Mouse (Mus musculus) spleen, postnatal 14 days (tissue): ENCODE data around the gene Ccr1.

Source experiments
- DNase-seq, 2 experiments: peaks; one replicate each; pipeline ENCODE4 v3.0.0; 2021 to 2022; ENCODE audit warnings: low spot score in 2 of 2

Gene Ccr1

GRCm38 (mm10) chr9:123956892-123957291 lies 11.6 kb downstream of the Ccr1 start:
- no peak for DNase-seq

GRCm38 (mm10) chr9:123953551-123953950 lies 14.9 kb downstream of the Ccr1 start:
- no peak for DNase-seq

GRCm38 (mm10) chr9:123951176-123951575 lies 17.3 kb downstream of the Ccr1 start:
- DNase-seq, result no peak

GRCm38 (mm10) chr9:123949432-123949831 lies 19.1 kb downstream of the Ccr1 start:
- no peak for DNase-seq

- no peak for DNase-seq
Observed at GRCm38 (mm10) chr9:123947815-123948214, 20.7 kb downstream of the Ccr1 start.

GRCm38 (mm10) chr9:123942025-123942424 lies 26.5 kb downstream of the Ccr1 start:
- no peak for DNase-seq

- no peak for DNase-seq
Observed at GRCm38 (mm10) chr9:123941316-123941715, 27.2 kb downstream of the Ccr1 start.

GRCm38 (mm10) chr9:123940628-123941027 lies 27.9 kb downstream of the Ccr1 start:
- no peak for DNase-seq

GRCm38 (mm10) chr9:123940168-123940567 lies 28.3 kb downstream of the Ccr1 start:
- DNase-seq, result no peak

- no peak for DNase-seq
Observed at GRCm38 (mm10) chr9:123937989-123938388, 30.5 kb downstream of the Ccr1 start.

- DNase-seq, result no peak
Observed at GRCm38 (mm10) chr9:123936604-123937280, 31.8 kb downstream of the Ccr1 start.

- no peak for DNase-seq
Observed at GRCm38 (mm10) chr9:123935776-123936175, 32.7 kb downstream of the Ccr1 start.

- no peak for DNase-seq
Observed at GRCm38 (mm10) chr9:123935346-123935745, 33.1 kb downstream of the Ccr1 start.

GRCm38 (mm10) chr9:123933716-123934445 lies 34.6 kb downstream of the Ccr1 start:
- no peak for DNase-seq

GRCm38 (mm10) chr9:123932911-123933675 lies 35.4 kb downstream of the Ccr1 start:
- no peak for DNase-seq

- DNase-seq, result no peak
Observed at GRCm38 (mm10) chr9:123931761-123932700, 36.5 kb downstream of the Ccr1 start.

- DNase-seq, result no peak
Observed at GRCm38 (mm10) chr9:123930926-123931325, 37.6 kb downstream of the Ccr1 start.

GRCm38 (mm10) chr9:123930476-123930875 lies 38.0 kb downstream of the Ccr1 start:
- DNase-seq, result no peak

GRCm38 (mm10) chr9:123929936-123930335 lies 38.6 kb downstream of the Ccr1 start:
- no peak for DNase-seq

- DNase-seq, result peak; percentile 24 to 43
Observed at GRCm38 (mm10) chr9:123928759-123929246, 39.7 kb downstream of the Ccr1 start.

- DNase-seq, result peak; percentile 41 to 60
Observed at GRCm38 (mm10) chr9:123928118-123928758, 40.3 kb downstream of the Ccr1 start.
